Mouse (Mus musculus) retina, adult 2 months (tissue): ENCODE data around the gene Mrps6.

ENCODE experiments used
- DNase-seq: peaks from one replicate; pipeline ENCODE4 v3.0.0-alpha.2; 2012; ENCODE audit warnings: low read depth, low spot score

Gene Mrps6

GRCm38 (mm10) chr16:92057852-92058643 lies at the start of gene Mrps6, which contains the start of the genes Gm49711 and Slc5a3:
Gene Mrps6, plus strand, starts transcription at chr16:92058270.
Gene Gm49711, plus strand, starts transcription at chr16:92058316.
Gene Slc5a3, plus strand, starts transcription at chr16:92058322.
- DNase-seq, result peak; percentile 68

DNA sequence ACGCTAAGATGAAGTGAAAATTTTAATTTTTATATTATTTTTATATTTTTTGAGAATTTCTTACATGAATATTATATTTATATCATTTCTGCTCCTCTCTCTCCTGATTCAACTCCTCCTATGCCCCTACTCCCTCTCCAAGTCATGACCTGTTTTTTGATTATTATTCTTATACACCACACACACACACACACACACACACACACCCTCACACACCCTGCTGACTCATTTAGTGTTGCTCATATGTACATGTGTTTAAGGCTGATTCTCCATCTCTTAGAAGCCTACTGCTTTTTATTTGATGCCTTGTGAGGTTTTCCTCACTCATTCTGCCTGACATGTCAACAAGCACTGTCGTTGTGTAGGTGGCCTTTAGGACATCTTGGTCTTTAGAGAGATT lies 48.5 kb upstream of the Mrps6 start:
- no peak for DNase-seq

DNA sequence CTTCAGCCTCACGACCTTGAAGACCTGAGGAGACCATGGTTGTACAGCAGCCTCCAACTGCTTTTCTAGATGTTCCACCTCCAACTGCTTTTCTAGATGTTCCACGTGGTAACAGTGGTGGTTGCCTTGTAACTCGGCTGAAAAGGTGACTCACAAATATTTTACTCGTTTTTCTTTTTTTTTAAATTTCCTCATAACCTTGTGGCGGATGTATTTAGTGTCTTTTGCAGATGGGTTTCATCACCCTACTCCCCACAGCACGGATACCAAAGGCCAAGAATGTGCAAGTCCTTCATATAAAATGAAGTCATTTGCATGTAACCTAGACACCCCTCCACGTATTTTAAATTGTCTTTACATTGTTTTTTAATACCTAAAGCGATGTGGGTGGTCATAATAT lies 41.3 kb upstream of the Mrps6 start:
- no peak for DNase-seq

DNA sequence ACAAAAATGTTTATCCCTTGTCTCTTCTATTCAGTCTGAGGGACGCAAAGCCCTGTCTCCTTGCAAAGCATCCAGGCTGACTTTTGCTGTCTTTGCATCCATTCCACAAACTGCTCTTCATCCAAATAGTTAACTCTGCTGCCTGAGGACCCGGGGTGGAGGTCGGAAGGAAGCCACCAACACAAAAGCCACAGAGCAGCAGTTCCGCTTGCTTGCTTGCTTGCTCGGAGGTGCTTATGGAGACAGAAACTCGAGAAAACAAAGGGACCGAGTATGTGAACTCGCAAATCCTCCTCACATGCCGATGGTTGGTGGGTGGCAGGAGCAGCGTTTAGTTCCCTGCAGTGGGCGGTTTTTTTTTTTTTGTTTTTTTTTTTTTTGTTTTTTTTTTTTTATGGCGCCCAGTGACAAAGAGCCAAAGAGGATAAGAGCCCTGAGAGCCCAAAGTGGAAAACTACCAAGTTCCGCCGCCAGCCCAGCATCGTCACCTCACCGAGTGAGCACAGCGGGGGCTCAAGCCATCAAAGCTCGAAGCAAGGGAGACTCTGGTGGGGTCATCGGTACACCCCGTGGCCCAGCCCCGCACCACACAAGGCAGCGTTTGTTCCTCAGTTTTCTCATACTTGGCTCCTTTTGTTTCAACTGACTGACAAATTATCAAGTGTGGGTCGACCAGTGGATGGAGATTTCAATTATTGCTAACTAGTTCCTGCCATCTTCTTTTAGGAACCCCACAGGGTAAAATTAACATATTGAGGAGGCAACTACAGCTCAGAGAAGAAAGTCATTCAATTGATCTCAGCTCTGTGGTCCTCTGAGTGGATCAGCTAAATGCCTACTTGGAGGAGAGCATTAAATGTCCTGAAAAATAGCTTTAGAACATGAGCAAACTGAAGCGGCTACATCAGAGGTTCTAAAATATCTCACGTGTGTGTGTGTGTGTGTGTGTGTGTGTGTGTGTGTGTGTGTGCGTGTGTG lies 38.6 kb upstream of the Mrps6 start:
- no peak for DNase-seq

DNA sequence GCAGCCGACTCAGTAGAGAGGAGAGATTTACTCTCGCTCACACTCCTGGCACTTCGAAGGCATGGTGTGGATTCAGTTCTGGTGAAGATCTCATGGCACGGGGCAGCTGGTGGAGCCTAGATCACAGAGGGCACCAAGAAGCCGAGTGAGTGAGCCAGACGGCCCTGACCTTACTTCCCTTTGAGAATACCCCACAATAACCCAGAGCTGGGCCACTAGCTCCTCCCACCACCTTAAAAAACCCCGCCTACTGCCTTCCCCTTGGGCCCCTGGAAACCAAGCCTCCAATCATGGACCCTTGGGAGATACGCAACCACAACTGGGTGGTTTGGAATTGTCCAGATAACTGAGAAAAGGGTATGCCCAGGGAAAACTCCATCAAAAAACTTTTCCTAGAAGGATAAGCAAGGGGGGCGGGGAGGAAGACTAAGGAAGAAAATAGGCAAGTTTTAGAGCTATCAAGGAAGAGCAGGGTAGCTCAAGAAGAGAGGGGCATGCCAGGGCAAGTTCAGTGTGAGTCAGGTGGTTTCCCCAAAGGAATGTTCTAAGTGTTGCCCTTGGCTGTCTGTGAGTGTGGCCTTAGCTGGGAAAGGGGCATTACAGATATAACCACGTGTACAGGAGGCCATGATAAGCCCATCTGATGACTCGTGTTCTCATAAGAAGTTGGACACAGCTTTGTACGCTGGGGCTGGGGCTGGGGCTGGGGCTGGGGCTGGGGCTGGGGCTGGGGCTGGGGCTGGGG lies 36.2 kb upstream of the Mrps6 start:
- no peak for DNase-seq

GRCm38 (mm10) chr16:92022494-92023283 lies 35.4 kb upstream of the Mrps6 start:
- no peak for DNase-seq

DNA sequence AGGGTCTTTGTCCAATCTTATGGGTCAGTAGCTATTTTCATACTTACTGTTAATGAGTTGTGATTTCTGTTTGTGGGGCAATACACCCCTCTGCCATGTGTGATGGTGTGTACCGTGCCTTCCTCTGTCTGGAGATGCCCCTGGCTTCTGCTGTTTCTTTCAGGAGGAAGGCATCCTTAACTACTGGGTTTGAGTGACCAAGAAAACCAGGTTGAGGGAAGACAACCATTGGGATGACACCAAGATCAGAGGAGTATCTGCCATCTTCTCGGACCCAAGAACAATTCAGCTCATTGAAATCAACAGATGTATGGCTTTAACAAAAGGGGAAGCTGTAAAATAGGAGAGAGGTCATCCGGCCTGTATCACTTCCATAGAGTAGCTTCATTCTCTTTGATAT lies 24.8 kb upstream of the Mrps6 start:
- DNase-seq, result no peak

- no peak for DNase-seq
Observed at GRCm38 (mm10) chr16:92034676-92035075, 23.4 kb upstream of the Mrps6 start.

DNA sequence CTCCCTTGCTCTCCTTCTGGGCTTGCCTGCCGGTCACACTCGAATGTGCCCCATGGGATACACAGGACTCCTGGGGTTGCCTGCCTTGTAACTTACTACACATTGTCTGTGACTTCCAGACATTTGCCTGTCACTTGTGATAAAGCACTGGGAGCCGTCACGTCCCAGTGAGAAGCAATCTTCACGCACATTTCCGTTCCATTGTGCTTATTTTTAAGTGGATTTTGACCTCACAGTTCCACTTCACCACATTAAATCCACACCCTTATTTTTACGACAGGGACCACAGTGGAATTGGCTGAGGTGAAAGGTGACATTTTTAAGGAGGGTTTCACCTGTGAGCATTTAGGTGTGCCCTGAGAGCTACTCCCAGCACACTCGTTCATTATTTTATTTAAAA lies 21.4 kb upstream of the Mrps6 start:
- DNase-seq, result no peak

GRCm38 (mm10) chr16:92037891-92038607 lies 20.0 kb upstream of the Mrps6 start:
- no peak for DNase-seq

- no peak for DNase-seq
Observed at GRCm38 (mm10) chr16:92039421-92039820, 18.6 kb upstream of the Mrps6 start.

- no peak for DNase-seq
Observed at GRCm38 (mm10) chr16:92039966-92040365, 18.1 kb upstream of the Mrps6 start.

GRCm38 (mm10) chr16:92051777-92052310 lies 6.2 kb upstream of the Mrps6 start:
- DNase-seq, result no peak

DNA sequence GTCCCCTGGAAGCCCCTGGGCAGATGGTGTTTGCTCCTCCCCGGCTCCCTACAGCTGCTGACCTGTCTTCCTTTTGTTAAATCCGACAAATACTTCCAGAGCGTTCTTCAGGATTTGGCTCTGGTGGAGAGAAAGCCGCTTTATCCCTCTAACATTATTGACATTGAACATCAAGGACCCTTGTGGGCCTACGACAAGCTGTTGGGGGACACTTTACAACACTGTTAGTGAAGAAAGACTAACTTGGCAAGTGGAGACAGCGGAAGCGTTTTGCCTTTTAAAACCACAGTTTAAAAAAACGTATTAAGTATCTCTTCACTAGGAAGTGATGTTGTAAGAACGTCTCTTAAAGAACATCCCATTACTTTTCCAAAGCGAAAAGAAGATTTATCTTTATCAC lies 5.5 kb upstream of the Mrps6 start:
- no peak for DNase-seq

- DNase-seq, result no peak
Observed at GRCm38 (mm10) chr16:92056711-92057110, 1.4 kb upstream of the Mrps6 start.

DNA sequence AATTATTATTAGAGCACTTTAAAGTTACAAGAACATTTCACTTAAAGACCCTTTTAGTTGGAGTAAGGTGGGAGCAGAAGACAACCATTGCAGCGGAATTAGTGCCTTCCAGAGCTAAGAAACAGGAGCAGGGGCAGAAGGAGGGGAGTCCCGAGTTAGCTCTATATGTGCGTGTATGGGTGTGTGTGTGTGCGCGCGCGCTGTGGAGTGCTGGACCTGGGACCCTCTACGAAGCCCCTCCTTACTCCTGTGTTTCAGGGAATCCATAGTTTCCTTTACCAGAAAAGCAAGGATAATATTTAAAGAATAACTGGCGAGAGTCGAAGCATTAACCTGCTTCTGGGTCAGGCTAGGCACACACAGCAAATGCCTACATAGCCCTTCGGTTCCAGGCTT lies 616 bp upstream of the Mrps6 start:
- DNase-seq, result no peak

GRCm38 (mm10) chr16:92058644-92059620 lies 862 bp downstream of the Mrps6 start:
- no peak for DNase-seq

- no peak for DNase-seq
Observed at GRCm38 (mm10) chr16:92060213-92060612, 2.1 kb downstream of the Mrps6 start.

DNA sequence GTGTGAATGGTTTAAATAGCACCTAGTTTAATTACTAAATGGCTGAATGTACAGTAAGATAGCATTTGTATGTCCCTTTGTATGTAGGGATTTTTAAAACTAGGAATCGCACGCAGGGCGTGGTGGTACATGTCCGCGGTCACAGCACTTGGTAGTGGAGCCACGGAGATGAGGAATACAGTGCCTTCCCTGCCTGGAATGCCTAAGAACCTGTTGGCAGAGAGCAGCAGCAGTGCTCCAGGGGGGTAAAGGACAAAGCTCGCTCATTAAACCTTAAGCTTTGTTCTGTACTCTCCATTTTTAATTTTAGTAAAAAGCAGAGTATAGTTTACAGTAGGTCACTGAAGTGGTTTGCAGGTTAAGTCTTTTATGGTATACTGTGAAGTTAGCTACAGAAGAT lies 3.5 kb downstream of the Mrps6 start:
- DNase-seq, result no peak
